Mouse (Mus musculus) midbrain, embryonic 15.5 days (tissue): Measurements from ENCODE around the gene Specc1. TPM values are rescaled to one million over a fixed set of nuclear protein-coding genes. Genes with fewer than 3 reads are reported as not detected.

Experiments
- ATAC-seq: fragments of 200-750 bp; cut with Nextera tagmentation; replicated peaks from 2 replicates; pipeline ENCODE4 v1.8.0; 2017; ENCODE audit warnings: moderate TSS enrichment
- H3K27ac ChIP-seq: fragments of 300-500 bp; sonication (generic); 2 replicates; pipeline ENCODE4 v1.5.1; 2015; ENCODE audit warnings: mild to moderate bottlenecking, inconsistent platforms
- H3K27me3 ChIP-seq: fragments of 300-500 bp; sonication (generic); replicated peaks from 2 replicates; pipeline ENCODE4 v1.6.1; 2015; ENCODE audit warnings: inconsistent platforms
- H3K36me3 ChIP-seq: fragments of 300-500 bp; sonication (generic); replicated peaks from 2 replicates; pipeline ENCODE4 v1.6.1; 2015; ENCODE audit warnings: inconsistent platforms
- H3K4me1 ChIP-seq: fragments of 300-500 bp; sonication (generic); 2 replicates; pipeline ENCODE4 v1.6.1; 2015; ENCODE audit warnings: inconsistent platforms
- H3K4me2 ChIP-seq: fragments of 300-500 bp; sonication (generic); 2 replicates; pipeline ENCODE4 v1.6.1; 2015; ENCODE audit warnings: inconsistent platforms, mild to moderate bottlenecking, moderate library complexity
- H3K4me3 ChIP-seq: fragments of 300-500 bp; sonication (generic); 2 replicates; pipeline ENCODE4 v1.5.1; 2015; ENCODE audit warnings: mild to moderate bottlenecking, inconsistent platforms
- H3K9ac ChIP-seq: fragments of 300-500 bp; sonication (generic); 2 replicates; pipeline ENCODE4 v1.6.1; 2015; ENCODE audit warnings: mild to moderate bottlenecking, inconsistent platforms
- H3K9me3 ChIP-seq: fragments of 300-500 bp; sonication (generic); 2 replicates; pipeline ENCODE4 v1.6.1; 2016; ENCODE audit warnings: inconsistent platforms
- WGBS: fragments of 180-500 bp; shearing (Covaris S2); methylation state at CpG from one replicate; pipeline ENCODE4 v1.1.7; 2015; ENCODE audit warnings: mixed read lengths; 5-methylcytosine and 5-hydroxymethylcytosine counted together
- polyA plus RNA-seq: library from polyadenylated mRNA; unstranded; fragments of >200 nt; fragmentation: Nextera tagmentation; extraction: Ambion mirVana; gene quantifications from 2 replicates; pipeline ENCODE4 v1.2.1, GENCODE M21; 2015

Gene Specc1
- polyA plus RNA-seq, 1 experiment from 2014 or later = 11.3 TPM

- Histone ChIP-seq H3K36me3 (peaks cover 6% of the 10 kb centered on the region; the same call in 1 of the 2 replicates), H3K4me3 (no peak overlapping the region), H3K9ac (no peak overlapping the region), H3K4me1 (no peaks in the 10 kb centered on the region), H3K9me3 (no peaks in the 10 kb centered on the region), H3K4me2 (no peak overlapping the region), H3K27ac (no peak overlapping the region), H3K27me3 (no peaks in the 10 kb centered on the region)
- WGBS = 85% methylated on average over 7 of the region's 7 CpGs
- no peak for ATAC-seq
These were observed 188.9 kb downstream of the Specc1 start for GRCm38 (mm10) chr11:62145216-62146110.

GRCm38 (mm10) chr11:62146661-62147060 is 190.1 kb downstream of the Specc1 start:
- H3K9me3 ChIP-seq = no peaks in the 10 kb centered on the region
- ATAC-seq = no peak
- H3K27ac ChIP-seq = no peak overlapping the region
- peaks cover 6% of the 10 kb centered on the region; the same call in 1 of the 2 replicates for H3K36me3 ChIP-seq
- no peak overlapping the region for H3K4me2 ChIP-seq
- H3K4me1 ChIP-seq = no peaks in the 10 kb centered on the region
- H3K4me3 ChIP-seq = no peak overlapping the region
- WGBS = 95% methylated on average over 1 of the region's 1 CpGs
- no peaks in the 10 kb centered on the region for H3K27me3 ChIP-seq
- H3K9ac ChIP-seq = no peak overlapping the region

GRCm38 (mm10) chr11:62148026-62148425 is 191.5 kb downstream of the Specc1 start:
- Histone ChIP-seq H3K27me3 (no peaks in the 10 kb centered on the region), H3K27ac (no peak overlapping the region), H3K4me2 (no peak overlapping the region), H3K36me3 (peaks cover 6% of the 10 kb centered on the region; the same call in 1 of the 2 replicates), H3K4me3 (no peak overlapping the region), H3K4me1 (no peaks in the 10 kb centered on the region), H3K9me3 (no peaks in the 10 kb centered on the region), H3K9ac (no peak overlapping the region)
- 96% methylated on average over 3 of the region's 3 CpGs for WGBS
- no peak for ATAC-seq

GRCm38 (mm10) chr11:62148449-62148848 is 191.9 kb downstream of the Specc1 start:
- ATAC-seq = no peak
- no peak overlapping the region for H3K4me2 ChIP-seq
- H3K9me3 ChIP-seq = no peaks in the 10 kb centered on the region
- no peak overlapping the region for H3K9ac ChIP-seq
- 93% methylated on average over 6 of the region's 6 CpGs for WGBS
- no peak overlapping the region for H3K27ac ChIP-seq
- no peaks in the 10 kb centered on the region for H3K4me1 ChIP-seq
- H3K27me3 ChIP-seq = no peaks in the 10 kb centered on the region
- H3K36me3 ChIP-seq = peaks cover 6% of the 10 kb centered on the region; the same call in 1 of the 2 replicates
- H3K4me3 ChIP-seq = no peak overlapping the region

- H3K9me3 ChIP-seq = no peaks in the 10 kb centered on the region
- WGBS = 94% methylated on average over 4 of the region's 4 CpGs
- no peak for ATAC-seq
- H3K27ac ChIP-seq = no peak overlapping the region
- H3K4me2 ChIP-seq = no peak overlapping the region
- H3K4me3 ChIP-seq = no peak overlapping the region
- no peak overlapping the region for H3K9ac ChIP-seq
- no peaks in the 10 kb centered on the region for H3K4me1 ChIP-seq
- no peaks in the 10 kb centered on the region for H3K27me3 ChIP-seq
- no peaks in the 10 kb centered on the region for H3K36me3 ChIP-seq
These were observed 196.5 kb downstream of the Specc1 start for GRCm38 (mm10) chr11:62153057-62153456.

GRCm38 (mm10) chr11:62159803-62160202 is 203.2 kb downstream of the Specc1 start:
- Histone ChIP-seq H3K4me3 (no peak overlapping the region), H3K36me3 (no peaks in the 10 kb centered on the region), H3K9ac (no peak overlapping the region), H3K9me3 (no peaks in the 10 kb centered on the region), H3K4me1 (no peaks in the 10 kb centered on the region), H3K27me3 (no peaks in the 10 kb centered on the region), H3K4me2 (no peak overlapping the region), H3K27ac (no peak overlapping the region)
- ATAC-seq = no peak
- 92% methylated on average over 7 of the region's 7 CpGs for WGBS

- Histone ChIP-seq H3K4me3 (no peak overlapping the region), H3K9ac (no peak overlapping the region), H3K36me3 (no peaks in the 10 kb centered on the region), H3K4me1 (0 out of 2 replicates have a peak, but pooled peaks cover 2% of the 10 kb centered on the region), H3K27ac (no peak overlapping the region), H3K4me2 (no peak overlapping the region), H3K9me3 (no peaks in the 10 kb centered on the region), H3K27me3 (no peaks in the 10 kb centered on the region)
- ATAC-seq = no peak
- 84% methylated on average over 2 of the region's 2 CpGs for WGBS
These were observed 204.9 kb downstream of the Specc1 start for GRCm38 (mm10) chr11:62161450-62161849.

- 0 out of 2 replicates have a peak, but pooled peaks cover 5% of the 10 kb centered on the region for H3K4me1 ChIP-seq
- H3K9me3 ChIP-seq = no peaks in the 10 kb centered on the region
- no peak overlapping the region for H3K4me2 ChIP-seq
- H3K9ac ChIP-seq = no peak overlapping the region
- no peak overlapping the region for H3K27ac ChIP-seq
- H3K27me3 ChIP-seq = no peaks in the 10 kb centered on the region
- ATAC-seq = no peak
- H3K4me3 ChIP-seq = no peak overlapping the region
- H3K36me3 ChIP-seq = no peaks in the 10 kb centered on the region
- 95% methylated on average over 3 of the region's 3 CpGs for WGBS
These were observed 207.8 kb downstream of the Specc1 start for GRCm38 (mm10) chr11:62164357-62164756.

- H3K4me2 ChIP-seq = no peak overlapping the region
- no peaks in the 10 kb centered on the region for H3K9me3 ChIP-seq
- 71% methylated on average over 3 of the region's 3 CpGs for WGBS
- no peak for ATAC-seq
- H3K27me3 ChIP-seq = no peaks in the 10 kb centered on the region
- no peak overlapping the region for H3K4me3 ChIP-seq
- H3K27ac ChIP-seq = no peak overlapping the region
- H3K4me1 ChIP-seq = 0 out of 2 replicates have a peak, but pooled peaks cover 5% of the 10 kb centered on the region
- H3K9ac ChIP-seq = no peak overlapping the region
- H3K36me3 ChIP-seq = no peaks in the 10 kb centered on the region
These were observed 209.9 kb downstream of the Specc1 start for GRCm38 (mm10) chr11:62166503-62166902.

- no peak for ATAC-seq
- Histone ChIP-seq H3K36me3 (no peaks in the 10 kb centered on the region), H3K4me1 (0 out of 2 replicates have a peak, but pooled peaks cover 5% of the 10 kb centered on the region), H3K27ac (no peak overlapping the region), H3K4me2 (no peak overlapping the region), H3K9ac (no peak overlapping the region), H3K27me3 (no peaks in the 10 kb centered on the region), H3K4me3 (no peak overlapping the region), H3K9me3 (no peaks in the 10 kb centered on the region)
- 92% methylated on average over 3 of the region's 3 CpGs for WGBS
These were observed 211.6 kb downstream of the Specc1 start for GRCm38 (mm10) chr11:62168146-62168545.

- no peaks in the 10 kb centered on the region for H3K9me3 ChIP-seq
- no peaks in the 10 kb centered on the region for H3K36me3 ChIP-seq
- H3K4me2 ChIP-seq = no peak overlapping the region
- no peak overlapping the region for H3K9ac ChIP-seq
- no peaks in the 10 kb centered on the region for H3K4me1 ChIP-seq
- WGBS = 92% methylated on average over 10 of the region's 10 CpGs
- no peaks in the 10 kb centered on the region for H3K27me3 ChIP-seq
- ATAC-seq = no peak
- H3K27ac ChIP-seq = no peak overlapping the region
- H3K4me3 ChIP-seq = no peak overlapping the region
These were observed 221.0 kb downstream of the Specc1 start for GRCm38 (mm10) chr11:62177395-62178113.

- Histone ChIP-seq H3K27me3 (no peaks in the 10 kb centered on the region), H3K4me3 (no peak overlapping the region), H3K27ac (no peak overlapping the region), H3K9ac (no peak overlapping the region), H3K4me1 (no peaks in the 10 kb centered on the region), H3K36me3 (no peaks in the 10 kb centered on the region), H3K4me2 (no peak overlapping the region), H3K9me3 (no peaks in the 10 kb centered on the region)
- ATAC-seq = no peak
- 93% methylated on average over 6 of the region's 6 CpGs for WGBS
These were observed 224.2 kb downstream of the Specc1 start for GRCm38 (mm10) chr11:62180791-62181190.
